ENCODE assay signal across 8 mouse cellular contexts in genomic region chr6:136989824-136990497, GRCm38 (mm10). TPM values are rescaled to one million over a fixed set of nuclear protein-coding genes. Genes with fewer than 3 reads are reported as not detected.
DNase-seq lines count a peak whose midpoint lies in the region; ATAC-seq and TF ChIP-seq lines count a peak whose summit lies in the region.

No protein-coding gene starts in this region.

- H3K4me3 ChIP-seq in heart, embryonic 14.5 days (ENCODE audit: control insufficient read depth in 1 of 2, insufficient read depth in 1 of 2, low read depth in 1 of 2, low read length in 2 of 2): no peak overlapping the region
- peak overlapping the region; percentile 43; the same call in 1 of the 2 replicates for H3K4me3 ChIP-seq in ES-Bruce4 (ENCODE audit: low read depth, low read length)
- peak overlapping the region; percentile 21; the same call in 1 of the 2 replicates for H3K4me3 ChIP-seq in embryonic facial prominence, embryonic 10.5 days

- WGBS in heart, embryonic 14.5 days: 31% methylated on average over 11 of the region's 11 CpGs
- 30% methylated on average over 11 of the region's 11 CpGs for WGBS in embryonic facial prominence, embryonic 10.5 days

- no peak overlapping the region for H3K9ac ChIP-seq in heart, embryonic 14.5 days (ENCODE audit: low read length)
- no peak overlapping the region for H3K9ac ChIP-seq in ES-Bruce4 (ENCODE audit: low read depth, poor library complexity, severe bottlenecking)

- no peaks in the 10 kb centered on the region for H3K36me3 ChIP-seq in heart, embryonic 14.5 days (ENCODE audit: control insufficient read depth, insufficient read depth, low read length)
- no peaks in the 10 kb centered on the region for H3K36me3 ChIP-seq in ES-Bruce4 (ENCODE audit: control insufficient read depth, insufficient read depth, low read length, poor library complexity, severe bottlenecking)
- no peaks in the 10 kb centered on the region for H3K36me3 ChIP-seq in embryonic facial prominence, embryonic 10.5 days (replicated peaks)

- H3K27me3 ChIP-seq in heart, embryonic 14.5 days (ENCODE audit: control insufficient read depth, insufficient read depth, low read length): no peaks in the 10 kb centered on the region
- no peaks in the 10 kb centered on the region for H3K27me3 ChIP-seq in ES-Bruce4 (ENCODE audit: control insufficient read depth, insufficient read depth, low read length, poor library complexity, severe bottlenecking)
- H3K27me3 ChIP-seq in embryonic facial prominence, embryonic 10.5 days (replicated peaks; ENCODE audit: low read depth, poor library complexity, severe bottlenecking): no peaks in the 10 kb centered on the region

- no peaks in the 10 kb centered on the region for H3K9me3 ChIP-seq in heart, embryonic 14.5 days (ENCODE audit: control insufficient read depth, low read length)
- H3K9me3 ChIP-seq in ES-Bruce4 (replicated peaks; ENCODE audit: control insufficient read depth, insufficient read depth, low read length, poor library complexity, severe bottlenecking): no peaks in the 10 kb centered on the region
- H3K9me3 ChIP-seq in embryonic facial prominence, embryonic 10.5 days: no peaks in the 10 kb centered on the region

- TF ChIP-seq POLR2A in ES-Bruce4 (IDR thresholded peaks at IDR 0.05; ENCODE audit: insufficient read depth, low read length): no peak

- no peak for TF ChIP-seq EP300 in ES-Bruce4 (IDR thresholded peaks at IDR 0.05; ENCODE audit: insufficient read depth, low read depth, low read length)

- 0 out of 4 replicates have a peak overlapping the region, but pooled peaks of 1 of the 2 experiments have one; percentile 10 for H3K27ac ChIP-seq in heart, embryonic 14.5 days (replicated peaks in 1 of 2; ENCODE audit: control insufficient read depth in 1 of 2, insufficient read depth in 1 of 2, low read depth in 2 of 2, low read length in 2 of 2)
- no peak overlapping the region for H3K27ac ChIP-seq in ES-Bruce4 (ENCODE audit: insufficient read depth, low read length)
- no peak overlapping the region; the same call in 1 of the 2 replicates for H3K27ac ChIP-seq in embryonic facial prominence, embryonic 10.5 days (replicated peaks)

- no peak for TF ChIP-seq CTCF in ES-Bruce4 (IDR thresholded peaks at IDR 0.05; ENCODE audit: low read depth, low read length)

- peak overlapping the region; percentile 41; the same call in 1 of the 2 replicates for H3K4me2 ChIP-seq in heart, embryonic 14.5 days (ENCODE audit: low read length)

- no peak for ATAC-seq in heart, embryonic 14.5 days (ENCODE audit: insufficient number of reproducible peaks, insufficient read depth, low FRiP score, low read depth)
- ATAC-seq in activated CD4-positive, CD25-positive, alpha-beta regulatory T cell, adult 4 months: no peak

- H3K4me1 ChIP-seq in heart, embryonic 14.5 days (ENCODE audit: control insufficient read depth in 2 of 2, insufficient read depth in 2 of 2, low read length in 2 of 2): no peaks in the 10 kb centered on the region; a peak in 1 of 4 replicates
- H3K4me1 ChIP-seq in ES-Bruce4 (ENCODE audit: control insufficient read depth, insufficient read depth, low read length): no peaks in the 10 kb centered on the region
- H3K4me1 ChIP-seq in embryonic facial prominence, embryonic 10.5 days: peaks cover 10% of the 10 kb centered on the region; the same call in 1 of the 2 replicates

- DNase-seq in heart, adult 8-10 months (ENCODE audit: low spot score): no peak
- DNase-seq in embryonic facial prominence, embryonic 10.5 days (ENCODE audit: low spot score): peak; percentile 15
- DNase-seq in liver: peak; percentile 49
- DNase-seq in right cerebral cortex, adult 18-20 months: no peak
- DNase-seq in urinary bladder, postnatal 4 days (ENCODE audit: low spot score in 2 of 2): no peak

RNA-seq across cellular contexts. Expression of gene Arhgdib, which starts 48.3 kb away (rescaled TPM):
- 86.1 and 88.6 TPM in 2 replicates for polyA plus RNA-seq in heart, embryonic 14.5 days (2014; fragmentation: Nextera tagmentation; extraction: Ambion mirVana)
- 10 to 100 TPM; 19.6 to 27.6 (median 22.0) TPM for total RNA-seq in heart, adult 8-10 months (2022)
- polyA plus RNA-seq in ES-Bruce4 (2011; ENCODE audit: insufficient read depth, insufficient read length, low read depth, missing spikeins): 3.0 and 5.1 TPM in 2 replicates
- 32.1 and 39.3 TPM in 2 replicates for polyA plus RNA-seq in embryonic facial prominence, embryonic 10.5 days (2016; fragmentation: Nextera tagmentation; extraction: Ambion mirVana)
- 1,000 to 10,000 TPM; 2,826 to 2,843 TPM for polyA plus RNA-seq in activated CD4-positive, CD25-positive, alpha-beta regulatory T cell, adult 4 months (2017; shearing (Covaris generic))

Comparison
In these comparisons a context has a peak if more than half of its experiments do, and no peak if none do; other contexts are left out.
1. H3K4me3 ChIP-seq: peak in ES-Bruce4 (single experiment) and embryonic facial prominence, embryonic 10.5 days (single experiment); none in heart, embryonic 14.5 days (0 of 2).
2. DNase-seq: peak in embryonic facial prominence, embryonic 10.5 days (single experiment) and liver (single experiment); none in heart, adult 8-10 months (single experiment), right cerebral cortex, adult 18-20 months (single experiment) and urinary bladder, postnatal 4 days (0 of 2).
3. RNA of gene Arhgdib, which starts 48.3 kb away (polyA plus RNA-seq): 2,826 to 2,843 TPM in activated CD4-positive, CD25-positive, alpha-beta regulatory T cell, adult 4 months; 86.1 to 88.6 TPM in heart, embryonic 14.5 days, 32.1 to 39.3 TPM in embryonic facial prominence, embryonic 10.5 days and 3.0 to 5.1 TPM in ES-Bruce4; every median in the first group is over 10 times any median in the second.